1 mouse cellular context compared by ENCODE assay signal in genomic region chr8:70766571-70767440, GRCm38 (mm10).
TF ChIP-seq lines count a peak whose summit lies in the region.

No protein-coding gene starts in this region.

TF ChIP-seq in CH12.LX, 34 proteins besides CTCF, POLR2A, EP300 and RAD21 (continued from another document):
- TF ChIP-seq ZMIZ1 (IDR thresholded peaks at IDR 0.05; ENCODE audit: low read depth, low read length): peak; percentile 89
- no peak for TF ChIP-seq HCFC1 (IDR thresholded peaks at IDR 0.05; ENCODE audit: low read depth, low read length)
- TF ChIP-seq MAX (IDR thresholded peaks at IDR 0.05; ENCODE audit: low read length): 0 out of 2 replicates have a peak, but pooled peaks have one; percentile 52
- peak; percentile 92 for TF ChIP-seq TBP (conservative IDR thresholded peaks at IDR 0.05; ENCODE audit: low read depth, low read length)
- TF ChIP-seq USF2 (conservative IDR thresholded peaks at IDR 0.05; ENCODE audit: low read depth, low read length): no peak; the same call in 1 of the 2 replicates
- TF ChIP-seq MYC (IDR thresholded peaks at IDR 0.05; ENCODE audit: low read depth, low read length): peak; percentile 20; the same call in 1 of the 2 replicates
- TF ChIP-seq CHD1 (IDR thresholded peaks at IDR 0.05; ENCODE audit: low read depth, low read length): no peak
- TF ChIP-seq BHLHE40 (IDR thresholded peaks at IDR 0.05; ENCODE audit: low read depth, low read length): peak; percentile 93
- peak; percentile 67 for TF ChIP-seq USF1 (IDR thresholded peaks at IDR 0.05; ENCODE audit: low read depth, low read length)
- TF ChIP-seq MXI1 (IDR thresholded peaks at IDR 0.05; ENCODE audit: low read depth, low read length): no peak
- TF ChIP-seq UBTF (IDR thresholded peaks at IDR 0.05; ENCODE audit: low read depth, low read length): no peak
- peak; percentile 90 for TF ChIP-seq NELFE (IDR thresholded peaks at IDR 0.05; ENCODE audit: low read depth, low read length)
- peak; percentile 57; the same call in 1 of the 2 replicates for TF ChIP-seq TCF12 (IDR thresholded peaks at IDR 0.05; ENCODE audit: low read depth, low read length)
- TF ChIP-seq CHD2 (IDR thresholded peaks at IDR 0.05; ENCODE audit: low read length): no peak
- TF ChIP-seq RCOR1 (conservative IDR thresholded peaks at IDR 0.05; ENCODE audit: low read depth, low read length): no peak
- TF ChIP-seq ETS1 (conservative IDR thresholded peaks at IDR 0.05; ENCODE audit: low read depth, low read length): peak; percentile 35
- no peak for TF ChIP-seq JUND (conservative IDR thresholded peaks at IDR 0.05; ENCODE audit: low read depth, low read length)
- peak; percentile 86 for TF ChIP-seq POLR2AphosphoS2 (IDR thresholded peaks at IDR 0.05; ENCODE audit: low read depth, low read length)
- no peak for TF ChIP-seq GABPA (IDR thresholded peaks at IDR 0.05; ENCODE audit: insufficient replicate concordance, low read depth, low read length)
- TF ChIP-seq ELF1 (IDR thresholded peaks at IDR 0.05; ENCODE audit: low read depth, low read length): no peak
- 0 out of 2 replicates have a peak, but pooled peaks have one; percentile 28 for TF ChIP-seq MEF2A (IDR thresholded peaks at IDR 0.05; ENCODE audit: borderline replicate concordance, low read depth, low read length)
- no peak for TF ChIP-seq KAT2A (IDR thresholded peaks at IDR 0.05; ENCODE audit: insufficient replicate concordance, low read length)
- peak; percentile 43; the same call in 1 of the 2 replicates for TF ChIP-seq MAZ (IDR thresholded peaks at IDR 0.05; ENCODE audit: low read depth, low read length)
- no peak for TF ChIP-seq JUN (IDR thresholded peaks at IDR 0.05; ENCODE audit: insufficient read depth, low read depth, low read length)
